Mouse (Mus musculus) testis, adult 2 months (tissue): Measurements from ENCODE around the gene Cntd1.

Experiments used
- CTCF ChIP-seq: fragments of 200-500 bp; IDR thresholded peaks from 2 replicates; pipeline ENCODE4 v1.5.1; 2012; ENCODE audit warnings: low read depth, mild to moderate bottlenecking, inconsistent platforms, low read length, moderate library complexity; ENCODE audit not compliant: control insufficient read depth, insufficient read depth, insufficient replicate concordance
- POLR2A ChIP-seq: fragments of 200-500 bp; IDR thresholded peaks from 2 replicates; pipeline ENCODE4 v1.6.1; 2012; ENCODE audit warnings: low read depth, mild to moderate bottlenecking, inconsistent platforms, low read length, moderate library complexity; ENCODE audit not compliant: control insufficient read depth

GRCm38 (mm10) chr11:101245855-101246701 lies 32.7 kb upstream of the Cntd1 start, which contains the start of gene Ramp2:
- no peak for TF ChIP-seq POLR2A
- TF ChIP-seq CTCF: no peak
